Mouse (Mus musculus): Measurements from ENCODE around the gene Abr.

- TF ChIP-seq TCF12 (IDR thresholded peaks at IDR 0.05; ENCODE audit: low read depth, low read length) (no peak), USF1 (IDR thresholded peaks at IDR 0.05; ENCODE audit: low read depth, low read length) (no peak), CHD2 (IDR thresholded peaks at IDR 0.05; ENCODE audit: low read length) (no peak), EP300 (IDR thresholded peaks at IDR 0.05; ENCODE audit: low read depth in 1 of 2, low read length in 2 of 2) (no peak), UBTF (IDR thresholded peaks at IDR 0.05; ENCODE audit: borderline replicate concordance, insufficient read depth, low read depth, low read length) (no peak), POLR2A (IDR thresholded peaks at IDR 0.05; ENCODE audit: control insufficient read depth in 1 of 2, insufficient read depth in 1 of 2, low read depth in 1 of 2, low read length in 2 of 2, poor library complexity in 1 of 2) (no peak)
These were observed 165.9 kb downstream of the Abr start for GRCm38 (mm10) chr11:76456233-76456632.

Data from MEL (cell line).